Mouse (Mus musculus) liver, embryonic 11.5 days (tissue): ENCODE data around the gene Ostf1. TPM values are rescaled to one million over a fixed set of nuclear protein-coding genes. Genes with fewer than 3 reads are reported as not detected.
"Not testable (repeated sequence)": the region's sequence is repeated elsewhere in the genome, so short reads cannot be mapped to it uniquely, and the experiment has no call there.

Source experiments
- ATAC-seq: fragments of 200-750 bp; cut with Nextera tagmentation; replicated peaks from 2 replicates; pipeline ENCODE4 v1.8.0; 2017; ENCODE audit warnings: moderate number of reproducible peaks, mild to moderate bottlenecking, moderate TSS enrichment, moderate library complexity; ENCODE audit not compliant: low FRiP score
- DNase-seq: peaks from one replicate; pipeline ENCODE4 v3.0.0-alpha.2; 2017; ENCODE audit warnings: low spot score
- H3K27ac ChIP-seq: fragments of 300-500 bp; sonication (generic); 2 replicates; pipeline ENCODE4 v1.5.1; 2014; ENCODE audit warnings: mild to moderate bottlenecking, low read depth, low read length, control low read depth
- H3K27me3 ChIP-seq: fragments of 300-500 bp; sonication (generic); replicated peaks from 2 replicates; pipeline ENCODE4 v1.6.1; 2014; ENCODE audit warnings: low read length, mixed read lengths; ENCODE audit not compliant: control insufficient read depth, insufficient read depth
- H3K36me3 ChIP-seq: fragments of 300-500 bp; sonication (generic); 2 replicates; pipeline ENCODE4 v1.6.1; 2014; ENCODE audit warnings: mild to moderate bottlenecking, low read length, moderate library complexity, mixed read lengths; ENCODE audit not compliant: control insufficient read depth, insufficient read depth
- H3K4me1 ChIP-seq: fragments of 300-500 bp; sonication (generic); replicated peaks from 2 replicates; pipeline ENCODE4 v1.6.1; 2014; ENCODE audit warnings: low read length, mixed read lengths; ENCODE audit not compliant: control insufficient read depth, insufficient read depth
- H3K4me2 ChIP-seq: fragments of 300-500 bp; sonication (generic); 2 replicates; pipeline ENCODE4 v1.6.1; 2014; ENCODE audit warnings: mild to moderate bottlenecking, control low read depth, moderate library complexity
- H3K4me3 ChIP-seq: fragments of 300-500 bp; sonication (generic); 2 replicates; pipeline ENCODE4 v1.5.1; 2014; ENCODE audit warnings: low read depth, low read length, control low read depth
- H3K9ac ChIP-seq: fragments of 300-500 bp; sonication (generic); 2 replicates; pipeline ENCODE4 v1.6.1; 2014; ENCODE audit warnings: low read depth, low read length, control low read depth
- H3K9me3 ChIP-seq: fragments of 300-500 bp; sonication (generic); 2 replicates; pipeline ENCODE4 v1.6.1; 2016; ENCODE audit warnings: low read length, inconsistent platforms, mixed read lengths; ENCODE audit not compliant: control insufficient read depth
- WGBS: fragments of 180-500 bp; shearing (Covaris S2); extraction: QIAGEN DNeasy Blood & Tissue Kit; methylation state at CpG from one replicate; pipeline ENCODE4 v1.1.7; 2014; 5-methylcytosine and 5-hydroxymethylcytosine counted together
- polyA plus RNA-seq: library from polyadenylated mRNA; unstranded; fragments of >200 nt; fragmentation: Nextera tagmentation; extraction: Ambion mirVana; gene quantifications from 2 replicates; pipeline ENCODE4 v1.2.1, GENCODE M21; 2014

The Ostf1 gene
- polyA plus RNA-seq, 1 experiment from 2014 or later: 86.8 TPM

GRCm38 (mm10) chr19:18589276-18589675, 42.3 kb downstream of the Ostf1 start:
- Histone ChIP-seq H3K9ac (no peak overlapping the region), H3K27ac (no peak overlapping the region), H3K4me1 (no peaks in the 10 kb centered on the region; the same call in 1 of the 2 replicates), H3K4me3 (no peak overlapping the region), H3K36me3 (peaks cover 5% of the 10 kb centered on the region; the same call in 1 of the 2 replicates), H3K27me3 (no peaks in the 10 kb centered on the region), H3K4me2 (no peak overlapping the region), H3K9me3 (no peaks in the 10 kb centered on the region)
- 93% methylated on average over 8 of the region's 8 CpGs for WGBS
- ATAC-seq (no peak), DNase-seq (no peak)

DNA sequence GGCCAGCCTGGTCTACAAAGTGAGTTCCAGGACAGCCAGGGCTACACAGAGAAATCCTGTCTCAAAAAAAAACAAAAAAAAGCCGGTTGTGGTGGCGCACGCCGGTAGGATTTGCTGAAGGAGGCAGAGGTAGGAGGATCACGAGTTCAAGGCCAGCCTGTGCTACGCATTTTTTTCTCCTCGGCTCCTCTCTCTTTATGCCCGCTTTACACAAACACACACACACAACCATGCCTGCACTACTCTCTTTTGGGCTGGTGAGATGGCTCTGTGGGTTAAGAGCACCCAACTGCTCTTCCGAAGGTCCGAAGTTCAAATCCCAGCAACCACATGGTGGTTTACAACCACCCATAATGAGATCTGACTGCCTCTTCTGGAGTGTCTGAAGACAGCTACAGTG, 42.8 kb downstream of the Ostf1 start:
- not testable (repeated sequence) for H3K27me3 ChIP-seq, H3K27ac ChIP-seq, H3K4me2 ChIP-seq, H3K36me3 ChIP-seq, H3K4me3 ChIP-seq, H3K9ac ChIP-seq, H3K4me1 ChIP-seq, DNase-seq, H3K9me3 ChIP-seq, ATAC-seq
- WGBS: 93% methylated on average over 10 of the region's 10 CpGs

- no peak overlapping the region for H3K4me3 ChIP-seq
- H3K36me3 ChIP-seq: peaks cover 5% of the 10 kb centered on the region; the same call in 1 of the 2 replicates
- H3K9ac ChIP-seq: no peak overlapping the region
- no peak overlapping the region for H3K4me2 ChIP-seq
- H3K4me1 ChIP-seq: no peaks in the 10 kb centered on the region; the same call in 1 of the 2 replicates
- H3K27me3 ChIP-seq: no peaks in the 10 kb centered on the region
- no peaks in the 10 kb centered on the region for H3K9me3 ChIP-seq
- DNase-seq (no peak), ATAC-seq (no peak)
- WGBS: 92% methylated on average over 1 of the region's 1 CpGs
- H3K27ac ChIP-seq: no peak overlapping the region
These were observed 43.4 kb downstream of the Ostf1 start for GRCm38 (mm10) chr19:18588243-18588642.

GRCm38 (mm10) chr19:18587118-18587517, 44.5 kb downstream of the Ostf1 start:
- ATAC-seq: no peak
- 92% methylated on average over 9 of the region's 9 CpGs for WGBS
- H3K9me3 ChIP-seq: no peaks in the 10 kb centered on the region

GRCm38 (mm10) chr19:18584621-18585020, 47.0 kb downstream of the Ostf1 start:
- Histone ChIP-seq H3K36me3 (peaks cover 5% of the 10 kb centered on the region; the same call in 1 of the 2 replicates), H3K9me3 (no peaks in the 10 kb centered on the region), H3K9ac (no peak overlapping the region), H3K4me3 (no peak overlapping the region), H3K27me3 (no peaks in the 10 kb centered on the region), H3K27ac (no peak overlapping the region), H3K4me2 (no peak overlapping the region), H3K4me1 (no peaks in the 10 kb centered on the region)
- DNase-seq (no peak), ATAC-seq (no peak)
- WGBS: 92% methylated on average over 7 of the region's 7 CpGs

More at GRCm38 (mm10) chr19:18587118-18587517, 44.5 kb downstream of the Ostf1 start:
- no peak for DNase-seq
- Histone ChIP-seq H3K4me2 (no peak overlapping the region), H3K27me3 (no peaks in the 10 kb centered on the region), H3K27ac (no peak overlapping the region), H3K9ac (no peak overlapping the region), H3K4me3 (no peak overlapping the region), H3K36me3 (peaks cover 5% of the 10 kb centered on the region; the same call in 1 of the 2 replicates), H3K4me1 (no peaks in the 10 kb centered on the region)

- DNase-seq (no peak), ATAC-seq (no peak)
- Histone ChIP-seq H3K4me3 (no peak overlapping the region), H3K4me1 (no peaks in the 10 kb centered on the region), H3K9me3 (no peaks in the 10 kb centered on the region), H3K27me3 (no peaks in the 10 kb centered on the region), H3K4me2 (no peak overlapping the region), H3K36me3 (peaks cover 2% of the 10 kb centered on the region; the same call in 1 of the 2 replicates), H3K27ac (no peak overlapping the region), H3K9ac (no peak overlapping the region)
- 83% methylated on average over 4 of the region's 4 CpGs for WGBS
These were observed 47.9 kb downstream of the Ostf1 start for GRCm38 (mm10) chr19:18583706-18584105.

DNA sequence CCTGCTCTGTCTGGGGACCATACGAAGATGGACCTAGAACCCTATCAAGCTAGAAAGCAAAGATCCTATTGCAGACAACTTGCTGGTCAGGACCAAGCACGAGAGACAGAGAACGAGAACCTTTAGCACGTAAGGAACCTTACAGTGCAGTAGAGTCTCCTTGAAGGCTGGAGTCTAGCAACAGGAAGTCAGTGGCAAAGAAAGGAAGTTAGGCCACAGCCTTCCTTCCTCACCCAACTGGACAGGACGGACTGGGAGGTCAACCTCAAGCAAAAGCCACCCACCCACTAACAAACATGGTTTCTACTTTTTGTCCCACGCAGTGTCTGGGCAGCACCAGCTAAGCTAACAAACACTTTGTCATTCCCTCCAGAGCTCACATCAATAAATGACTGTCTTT, 48.7 kb downstream of the Ostf1 start:
- H3K4me1 ChIP-seq: no peaks in the 10 kb centered on the region
- peaks cover 2% of the 10 kb centered on the region; the same call in 1 of the 2 replicates for H3K36me3 ChIP-seq
- H3K27me3 ChIP-seq: no peaks in the 10 kb centered on the region
- H3K4me3 ChIP-seq: no peak overlapping the region
- 63% methylated on average over 6 of the region's 6 CpGs for WGBS
- DNase-seq (no peak), ATAC-seq (no peak)
- no peak overlapping the region for H3K27ac ChIP-seq
- H3K9me3 ChIP-seq: no peaks in the 10 kb centered on the region
- no peak overlapping the region for H3K9ac ChIP-seq
- no peak overlapping the region for H3K4me2 ChIP-seq

DNA sequence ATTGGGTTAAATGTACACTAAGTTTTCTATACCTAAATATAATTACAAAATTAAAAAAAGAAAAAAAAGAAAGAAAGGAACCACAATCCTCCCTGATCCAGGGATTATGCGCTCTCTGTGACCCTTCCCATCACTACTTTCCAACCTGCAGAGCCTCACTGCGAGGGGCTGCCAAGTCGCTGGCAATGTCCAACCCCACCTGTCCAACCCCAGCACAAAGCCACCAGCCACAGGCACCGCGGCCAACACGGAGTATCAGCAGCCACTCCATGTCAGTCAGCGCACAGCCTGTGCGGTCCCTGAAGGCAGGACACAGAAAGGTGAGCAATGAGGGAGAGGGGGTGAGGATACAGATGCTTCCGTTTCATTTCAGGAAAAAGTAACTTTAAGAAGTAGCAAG, 49.4 kb downstream of the Ostf1 start:
- 92% methylated on average over 9 of the region's 9 CpGs for WGBS
- Histone ChIP-seq H3K9ac (no peak overlapping the region), H3K36me3 (peaks cover 2% of the 10 kb centered on the region; the same call in 1 of the 2 replicates), H3K9me3 (no peaks in the 10 kb centered on the region), H3K4me2 (no peak overlapping the region), H3K27ac (no peak overlapping the region), H3K27me3 (no peaks in the 10 kb centered on the region), H3K4me1 (no peaks in the 10 kb centered on the region), H3K4me3 (no peak overlapping the region)
- no peak for DNase-seq
- ATAC-seq: no peak

DNA sequence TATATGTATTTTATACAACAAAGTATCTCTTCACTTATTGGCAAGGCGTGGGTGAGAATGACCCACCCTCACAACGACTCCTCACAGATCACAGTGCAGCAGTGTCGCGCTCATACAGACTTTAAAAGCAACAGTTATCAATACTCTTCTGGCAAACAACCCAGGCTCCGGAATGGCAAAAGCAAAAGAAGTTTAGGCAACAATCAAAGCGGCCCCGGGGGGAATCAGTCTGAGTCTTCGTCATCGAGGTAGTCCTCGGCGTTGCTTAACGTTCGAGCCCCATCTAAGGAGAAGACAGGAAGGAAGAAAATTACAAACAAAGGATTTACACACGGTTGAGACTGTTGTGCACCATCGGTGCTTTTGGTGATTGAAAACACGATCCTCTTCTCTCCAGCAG, 50.6 kb downstream of the Ostf1 start:
- ATAC-seq (no peak), DNase-seq (no peak)
- H3K27ac ChIP-seq: no peak overlapping the region
- no peaks in the 10 kb centered on the region for H3K4me1 ChIP-seq
- H3K4me2 ChIP-seq: no peak overlapping the region
- H3K27me3 ChIP-seq: no peaks in the 10 kb centered on the region
- no peak overlapping the region for H3K4me3 ChIP-seq
- H3K9ac ChIP-seq: no peak overlapping the region
- H3K36me3 ChIP-seq: peaks cover 2% of the 10 kb centered on the region; the same call in 1 of the 2 replicates
- no peaks in the 10 kb centered on the region for H3K9me3 ChIP-seq
- WGBS: 93% methylated on average over 16 of the region's 16 CpGs
